Mouse (Mus musculus) heart, embryonic 13.5 days (tissue): ENCODE data around the gene Ctdspl. TPM values are rescaled to one million over a fixed set of nuclear protein-coding genes. Genes with fewer than 3 reads are reported as not detected.

ENCODE experiments used
- ATAC-seq: fragments of 200-750 bp; cut with Nextera tagmentation; 2 replicates; pipeline ENCODE4 v1.8.0; 2017; ENCODE audit warnings: moderate TSS enrichment; ENCODE audit not compliant: insufficient number of reproducible peaks, low FRiP score, low TSS enrichment; ENCODE audit errors: extremely low read depth
- H3K27ac ChIP-seq: fragments of 300-500 bp; sonication (generic); replicated peaks from 2 replicates; pipeline ENCODE4 v1.5.1; 2015; ENCODE audit warnings: moderate library complexity, mild to moderate bottlenecking, inconsistent platforms
- H3K27me3 ChIP-seq: fragments of 300-500 bp; sonication (generic); replicated peaks from 2 replicates; pipeline ENCODE4 v1.6.1; 2015; ENCODE audit warnings: mild to moderate bottlenecking, inconsistent platforms
- H3K36me3 ChIP-seq: fragments of 300-500 bp; sonication (generic); 2 replicates; pipeline ENCODE4 v1.6.1; 2015; ENCODE audit warnings: mild to moderate bottlenecking, inconsistent platforms
- H3K4me1 ChIP-seq: fragments of 300-500 bp; sonication (generic); 2 replicates; pipeline ENCODE4 v1.6.1; 2015; ENCODE audit warnings: inconsistent platforms
- H3K4me2 ChIP-seq: fragments of 300-500 bp; sonication (generic); 2 replicates; pipeline ENCODE4 v1.6.1; 2015; ENCODE audit warnings: inconsistent platforms, mild to moderate bottlenecking, moderate library complexity
- H3K4me3 ChIP-seq: fragments of 300-500 bp; sonication (generic); 2 replicates; pipeline ENCODE4 v1.5.1; 2015; ENCODE audit warnings: moderate library complexity, mild to moderate bottlenecking, inconsistent platforms
- H3K9ac ChIP-seq: fragments of 300-500 bp; sonication (generic); 2 replicates; pipeline ENCODE4 v1.6.1; 2015; ENCODE audit warnings: inconsistent platforms, mild to moderate bottlenecking, moderate library complexity
- H3K9me3 ChIP-seq: fragments of 300-500 bp; sonication (generic); 2 replicates; pipeline ENCODE4 v1.6.1; 2016; ENCODE audit warnings: inconsistent platforms
- WGBS: fragments of 180-500 bp; shearing (Covaris S2); methylation state at CpG from one replicate; pipeline ENCODE4 v1.1.7; 2015; ENCODE audit warnings: mixed read lengths; 5-methylcytosine and 5-hydroxymethylcytosine counted together
- polyA plus RNA-seq: library from polyadenylated mRNA; unstranded; fragments of >200 nt; fragmentation: Nextera tagmentation; extraction: Ambion mirVana; gene quantifications from 2 replicates; pipeline ENCODE4 v1.2.1, GENCODE M21; 2015

Gene Ctdspl
- polyA plus RNA-seq, 1 experiment from 2014 or later: 6.8 TPM

GRCm38 (mm10) chr9:119007266-119007665, 81.0 kb downstream of the Ctdspl start:
- WGBS: 78% methylated on average over 10 of the region's 10 CpGs
- no peaks in the 10 kb centered on the region for H3K9me3 ChIP-seq
- peaks cover 12% of the 10 kb centered on the region for H3K36me3 ChIP-seq
- no peak overlapping the region for H3K4me3 ChIP-seq
- H3K4me1 ChIP-seq: peaks cover 59% of the 10 kb centered on the region
- no peak overlapping the region for H3K9ac ChIP-seq
- no peak overlapping the region for H3K27ac ChIP-seq
- no peaks in the 10 kb centered on the region for H3K27me3 ChIP-seq
- ATAC-seq: no peak
- no peak overlapping the region for H3K4me2 ChIP-seq

- ATAC-seq: no peak
- Histone ChIP-seq H3K27me3 (no peaks in the 10 kb centered on the region), H3K9ac (0 out of 2 replicates have a peak overlapping the region, but pooled peaks have one; percentile 34), H3K27ac (0 out of 2 replicates have a peak overlapping the region, but pooled peaks have one; percentile 9), H3K4me3 (no peak overlapping the region), H3K9me3 (no peaks in the 10 kb centered on the region), H3K4me2 (no peak overlapping the region), H3K36me3 (peaks cover 28% of the 10 kb centered on the region), H3K4me1 (peaks cover 43% of the 10 kb centered on the region)
- 45% methylated on average over 7 of the region's 7 CpGs for WGBS
Measured at GRCm38 (mm10) chr9:119008871-119009270, 82.6 kb downstream of the Ctdspl start.

GRCm38 (mm10) chr9:119010156-119010710, 84.0 kb downstream of the Ctdspl start:
- H3K27ac ChIP-seq: 0 out of 2 replicates have a peak overlapping the region, but pooled peaks have one; percentile 15
- no peak overlapping the region for H3K4me2 ChIP-seq
- no peaks in the 10 kb centered on the region for H3K9me3 ChIP-seq
- H3K4me1 ChIP-seq: peaks cover 30% of the 10 kb centered on the region
- H3K9ac ChIP-seq: no peak overlapping the region
- peaks cover 42% of the 10 kb centered on the region for H3K36me3 ChIP-seq
- ATAC-seq: no peak
- 82% methylated on average over 13 of the region's 13 CpGs for WGBS
- no peak overlapping the region for H3K4me3 ChIP-seq
- H3K27me3 ChIP-seq: no peaks in the 10 kb centered on the region

GRCm38 (mm10) chr9:119016785-119017507, 90.7 kb downstream of the Ctdspl start:
- H3K4me2 ChIP-seq: no peak overlapping the region
- no peaks in the 10 kb centered on the region for H3K27me3 ChIP-seq
- ATAC-seq: no peak
- H3K9ac ChIP-seq: no peak overlapping the region
- H3K9me3 ChIP-seq: no peaks in the 10 kb centered on the region
- peaks cover 66% of the 10 kb centered on the region for H3K36me3 ChIP-seq
- whole genome bisulfite sequencing: 81% methylated on average over 7 of the region's 7 CpGs
- no peak overlapping the region for H3K27ac ChIP-seq
- H3K4me3 ChIP-seq: no peak overlapping the region
- H3K4me1 ChIP-seq: no peaks in the 10 kb centered on the region

GRCm38 (mm10) chr9:119021731-119022130, 95.5 kb downstream of the Ctdspl start:
- H3K4me1 ChIP-seq: no peaks in the 10 kb centered on the region
- 74% methylated on average over 7 of the region's 7 CpGs for WGBS
- no peak overlapping the region for H3K27ac ChIP-seq
- no peak overlapping the region for H3K4me2 ChIP-seq
- no peaks in the 10 kb centered on the region for H3K9me3 ChIP-seq
- no peak for ATAC-seq
- H3K36me3 ChIP-seq: peaks cover 37% of the 10 kb centered on the region
- no peaks in the 10 kb centered on the region for H3K27me3 ChIP-seq
- no peak overlapping the region for H3K9ac ChIP-seq
- H3K4me3 ChIP-seq: no peak overlapping the region

- H3K9me3 ChIP-seq: no peaks in the 10 kb centered on the region
- H3K36me3 ChIP-seq: peaks cover 29% of the 10 kb centered on the region
- WGBS: 66% methylated on average over 6 of the region's 6 CpGs
- H3K27ac ChIP-seq: no peak overlapping the region
- H3K27me3 ChIP-seq: no peaks in the 10 kb centered on the region
- no peaks in the 10 kb centered on the region; the same call in 1 of the 2 replicates for H3K4me1 ChIP-seq
- no peak overlapping the region for H3K4me3 ChIP-seq
- H3K4me2 ChIP-seq: no peak overlapping the region
- no peak for ATAC-seq
- H3K9ac ChIP-seq: no peak overlapping the region
Measured at GRCm38 (mm10) chr9:119025263-119025662, 99.0 kb downstream of the Ctdspl start.

- H3K9me3 ChIP-seq: no peaks in the 10 kb centered on the region
- peaks cover 30% of the 10 kb centered on the region for H3K36me3 ChIP-seq
- no peaks in the 10 kb centered on the region for H3K27me3 ChIP-seq
- no peak overlapping the region for H3K4me3 ChIP-seq
- WGBS: 86% methylated on average over 7 of the region's 7 CpGs
- H3K9ac ChIP-seq: no peak overlapping the region
- no peaks in the 10 kb centered on the region; the same call in 1 of the 2 replicates for H3K4me1 ChIP-seq
- H3K4me2 ChIP-seq: no peak overlapping the region
- no peak for ATAC-seq
- no peak overlapping the region for H3K27ac ChIP-seq
Measured at GRCm38 (mm10) chr9:119025832-119026331, 99.6 kb downstream of the Ctdspl start.

GRCm38 (mm10) chr9:119027337-119027736, 101.1 kb downstream of the Ctdspl start:
- no peak for ATAC-seq
- WGBS: 84% methylated on average over 7 of the region's 7 CpGs

GRCm38 (mm10) chr9:119028226-119029195, 102.3 kb downstream of the Ctdspl start:
- Histone ChIP-seq H3K9ac (no peak overlapping the region), H3K4me2 (no peak overlapping the region), H3K27me3 (no peaks in the 10 kb centered on the region), H3K4me3 (no peak overlapping the region), H3K9me3 (no peaks in the 10 kb centered on the region), H3K36me3 (peaks cover 38% of the 10 kb centered on the region), H3K4me1 (peaks cover 21% of the 10 kb centered on the region), H3K27ac (no peak overlapping the region)
- WGBS: 89% methylated on average over 27 of the region's 27 CpGs
- no peak for ATAC-seq

More at GRCm38 (mm10) chr9:119027337-119027736, 101.1 kb downstream of the Ctdspl start:
- Histone ChIP-seq H3K4me2 (no peak overlapping the region), H3K36me3 (peaks cover 32% of the 10 kb centered on the region), H3K9ac (no peak overlapping the region), H3K27ac (no peak overlapping the region), H3K4me3 (no peak overlapping the region), H3K27me3 (no peaks in the 10 kb centered on the region), H3K9me3 (no peaks in the 10 kb centered on the region), H3K4me1 (peaks cover 14% of the 10 kb centered on the region)

- Histone ChIP-seq H3K4me1 (peaks cover 21% of the 10 kb centered on the region), H3K27me3 (no peaks in the 10 kb centered on the region), H3K4me2 (no peak overlapping the region), H3K4me3 (no peak overlapping the region), H3K27ac (no peak overlapping the region), H3K36me3 (peaks cover 49% of the 10 kb centered on the region), H3K9ac (no peak overlapping the region), H3K9me3 (no peaks in the 10 kb centered on the region)
- ATAC-seq: no peak
- 47% methylated on average over 7 of the region's 7 CpGs for WGBS
Measured at GRCm38 (mm10) chr9:119029568-119029967, 103.3 kb downstream of the Ctdspl start.

- WGBS: 76% methylated on average over 4 of the region's 4 CpGs
- peaks cover 58% of the 10 kb centered on the region for H3K36me3 ChIP-seq
Measured at GRCm38 (mm10) chr9:119031038-119031437, 104.8 kb downstream of the Ctdspl start.

More at GRCm38 (mm10) chr9:119031038-119031437, 104.8 kb downstream of the Ctdspl start:
- H3K4me3 ChIP-seq: no peak overlapping the region
- ATAC-seq: no peak
- no peak overlapping the region for H3K27ac ChIP-seq
- H3K9me3 ChIP-seq: no peaks in the 10 kb centered on the region
- H3K4me2 ChIP-seq: no peak overlapping the region
- H3K4me1 ChIP-seq: peaks cover 31% of the 10 kb centered on the region
- no peaks in the 10 kb centered on the region for H3K27me3 ChIP-seq
- no peak overlapping the region for H3K9ac ChIP-seq
